Mouse (Mus musculus): ENCODE data around the gene Abt1.

Abt1 gene

GRCm38 (mm10) chr13:23370075-23370474 is 53.6 kb downstream of the Abt1 start:
- intact Hi-C loops (cut with DNase I): no loop called here

- intact Hi-C loops (cut with DNase I): no loop called here
These were observed 54.3 kb downstream of the Abt1 start for GRCm38 (mm10) chr13:23369421-23369765.

- intact Hi-C loops (cut with DNase I): no loop called here
These were observed 54.9 kb downstream of the Abt1 start, which contains the start of gene Zfp322a for GRCm38 (mm10) chr13:23368583-23369420. Gene Zfp322a, minus strand, starts transcription at chr13:23369208.
